Mouse (Mus musculus) E14TG2a.4 (cell line): ENCODE results near the gene Nr1d1.

ENCODE experiments used
- CTCF ChIP-seq: conservative IDR thresholded peaks from 2 replicates; pipeline ENCODE4 v1.5.1; 2014; ENCODE audit warnings: low read length
- POU5F1 ChIP-seq: IDR thresholded peaks from 2 replicates; pipeline ENCODE4 v1.6.1; 2014; ENCODE audit warnings: low read length, borderline replicate concordance

- TF ChIP-seq CTCF, result no peak
- TF ChIP-seq POU5F1, result no peak
These were observed 21.5 kb upstream of the Nr1d1 start for GRCm38 (mm10) chr11:98796515-98797216.
